Mouse (Mus musculus): ENCODE measurements at regions not wholly inside any gene's neighbourhood (a gene's known extent, or its start where the extent isn't known, plus 50 kb on each side); places are given as distances from the start of the nearest gene placed in this dataset.

DNA sequence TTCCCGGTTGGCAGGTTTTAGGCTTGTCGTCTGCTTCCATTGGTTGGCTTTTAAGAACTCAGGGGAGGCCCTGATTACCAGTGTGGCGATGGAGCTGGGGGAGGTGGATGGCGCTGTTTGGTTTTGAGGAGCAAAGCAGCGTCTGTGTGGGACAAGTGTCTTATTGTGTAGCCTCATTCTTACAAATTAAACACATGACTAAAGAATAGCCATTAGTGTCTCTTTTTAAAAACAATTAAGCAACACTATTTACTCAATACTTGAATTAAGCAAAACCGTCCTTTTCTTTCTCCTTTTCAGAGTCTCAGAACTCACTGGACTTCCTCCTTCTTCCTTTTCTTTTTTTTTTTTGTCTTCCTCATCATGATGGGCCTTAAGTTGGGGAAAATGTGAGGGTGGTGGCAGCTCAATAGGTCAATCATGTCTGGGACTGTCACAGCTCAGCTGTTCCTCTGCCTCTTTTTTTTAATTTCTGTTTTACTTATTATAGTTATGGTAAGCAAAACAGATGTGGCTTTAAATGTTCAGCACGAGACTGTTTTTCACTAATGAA lies 89.1 kb downstream of the Kcnrg start:
- DNase-seq (ENCODE audit: low read depth) = no peak

DNA sequence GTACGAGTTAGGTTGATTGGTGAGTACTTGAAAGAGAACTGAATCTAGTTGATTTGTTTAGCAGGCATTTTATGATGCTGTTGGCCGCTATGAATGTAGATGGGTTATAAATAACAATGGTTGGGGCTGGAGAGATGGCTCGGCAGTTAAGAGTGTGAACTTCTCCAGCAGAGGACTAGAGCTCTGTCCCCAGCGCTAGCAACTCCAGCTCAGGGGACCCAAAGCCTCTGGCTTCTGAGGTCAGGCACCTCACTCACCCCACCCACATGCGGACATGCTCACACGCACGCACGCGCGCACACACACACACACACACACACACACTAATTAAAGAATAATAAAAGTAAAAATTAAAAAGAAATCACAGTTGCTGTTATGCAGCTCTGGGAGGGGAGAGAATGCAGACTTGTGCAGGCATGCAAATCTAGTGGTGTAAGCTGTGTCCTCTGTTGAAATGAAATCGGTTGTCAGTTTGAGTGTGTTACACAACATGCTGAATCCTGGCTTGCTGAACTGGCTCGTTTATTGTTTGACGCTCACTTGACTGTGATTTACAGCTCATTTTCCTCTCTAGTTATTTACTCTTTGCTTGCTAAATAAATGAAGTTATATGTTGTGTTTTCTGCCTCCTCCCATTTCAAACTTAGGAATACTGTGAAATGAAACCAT lies 89.8 kb downstream of the Kcnrg start:
- no peak for DNase-seq (ENCODE audit: low read depth)

DNA sequence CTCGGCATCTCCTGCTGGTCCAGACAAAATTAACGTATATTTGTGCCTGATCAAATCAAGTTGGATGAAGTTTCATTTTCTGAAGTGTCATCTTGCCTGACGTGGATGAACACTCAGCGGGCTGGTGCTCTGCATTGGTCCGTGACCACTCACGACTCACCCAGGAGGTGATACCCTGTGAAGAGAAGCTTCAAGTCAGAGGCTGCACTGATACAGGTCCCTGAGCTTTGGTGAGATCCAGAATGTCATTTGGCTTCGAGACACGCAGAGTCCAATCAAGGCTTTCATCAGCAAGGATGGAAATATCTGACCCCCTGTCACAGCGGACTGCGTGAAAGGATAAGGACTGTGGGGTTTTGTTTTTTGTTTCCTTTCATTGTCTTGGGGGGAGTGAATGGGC lies 90.4 kb downstream of the Kcnrg start:
- no peak for DNase-seq (ENCODE audit: low read depth)

- DNase-seq (ENCODE audit: low read depth) = no peak
Measured at GRCm38 (mm10) chr14:61698358-61699055, 91.2 kb downstream of the Kcnrg start.

DNA sequence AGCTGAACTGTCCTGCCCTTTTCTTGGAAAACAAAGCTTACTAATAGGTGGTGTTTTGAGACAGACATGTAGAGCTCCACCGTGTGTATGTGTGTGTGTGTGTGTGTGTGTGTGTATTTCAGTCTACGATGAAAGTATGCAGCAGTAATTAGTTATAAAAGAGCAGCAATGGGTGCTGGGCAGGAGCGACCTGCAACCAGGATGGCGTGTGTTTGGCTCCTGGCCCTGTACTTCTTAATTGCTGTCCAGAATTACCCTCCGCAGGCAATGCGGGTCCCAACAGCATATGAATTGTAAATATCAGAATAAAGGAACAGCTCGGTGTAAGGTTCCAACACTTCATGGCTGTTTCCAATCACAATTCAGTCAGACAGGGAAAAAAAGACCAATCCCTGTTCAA lies 92.4 kb downstream of the Kcnrg start:
- no peak for DNase-seq (ENCODE audit: low read depth)

GRCm38 (mm10) chr14:61701131-61701530 lies 93.9 kb downstream of the Kcnrg start:
- no peak for DNase-seq (ENCODE audit: low read depth)

- DNase-seq (ENCODE audit: low read depth) = no peak
Measured at GRCm38 (mm10) chr14:61703916-61704315, 96.7 kb downstream of the Kcnrg start.

DNA sequence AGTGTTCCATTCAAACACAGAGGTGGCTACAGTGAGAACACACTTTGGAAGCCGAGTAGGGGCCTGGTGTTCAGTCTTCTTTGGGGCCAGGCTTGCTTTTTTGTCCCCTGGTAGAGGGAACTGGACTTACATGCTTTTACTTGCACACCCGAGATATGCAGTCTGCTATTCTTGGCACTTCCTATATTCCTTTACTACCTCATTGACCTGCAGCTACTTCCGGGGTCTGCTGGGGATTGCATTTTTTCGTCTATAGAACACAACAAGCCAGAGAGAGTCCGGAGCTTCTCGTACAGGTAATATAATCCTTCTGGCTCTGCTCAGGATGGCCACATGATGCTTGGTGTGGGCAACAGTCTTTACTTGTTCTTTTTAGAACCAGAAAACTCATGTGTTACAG lies 99.7 kb downstream of the Kcnrg start:
- DNase-seq (ENCODE audit: low read depth) = no peak

- DNase-seq (ENCODE audit: low read depth) = no peak
Measured at GRCm38 (mm10) chr14:61708331-61708730, 101.1 kb downstream of the Kcnrg start.

DNA sequence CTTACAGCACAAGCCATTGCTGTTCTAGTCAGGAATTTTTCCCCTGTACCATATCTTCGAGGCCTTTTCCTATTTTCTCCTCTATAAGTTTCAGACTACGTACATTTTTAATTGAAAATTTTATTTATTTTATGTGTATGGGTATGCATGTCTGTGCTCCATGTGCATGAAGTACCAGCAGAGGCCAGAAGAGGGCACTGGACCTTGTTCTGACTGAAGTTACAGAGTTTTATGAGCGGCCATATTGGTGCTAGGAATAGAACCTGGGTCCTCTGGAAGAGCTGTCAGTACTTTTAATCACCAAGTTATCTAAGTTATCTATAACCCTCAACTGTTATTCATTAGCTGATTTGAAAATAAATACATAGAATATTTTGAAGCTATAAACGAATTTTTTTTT lies 108.5 kb downstream of the Kcnrg start:
- no peak for DNase-seq (ENCODE audit: low read depth)

DNA sequence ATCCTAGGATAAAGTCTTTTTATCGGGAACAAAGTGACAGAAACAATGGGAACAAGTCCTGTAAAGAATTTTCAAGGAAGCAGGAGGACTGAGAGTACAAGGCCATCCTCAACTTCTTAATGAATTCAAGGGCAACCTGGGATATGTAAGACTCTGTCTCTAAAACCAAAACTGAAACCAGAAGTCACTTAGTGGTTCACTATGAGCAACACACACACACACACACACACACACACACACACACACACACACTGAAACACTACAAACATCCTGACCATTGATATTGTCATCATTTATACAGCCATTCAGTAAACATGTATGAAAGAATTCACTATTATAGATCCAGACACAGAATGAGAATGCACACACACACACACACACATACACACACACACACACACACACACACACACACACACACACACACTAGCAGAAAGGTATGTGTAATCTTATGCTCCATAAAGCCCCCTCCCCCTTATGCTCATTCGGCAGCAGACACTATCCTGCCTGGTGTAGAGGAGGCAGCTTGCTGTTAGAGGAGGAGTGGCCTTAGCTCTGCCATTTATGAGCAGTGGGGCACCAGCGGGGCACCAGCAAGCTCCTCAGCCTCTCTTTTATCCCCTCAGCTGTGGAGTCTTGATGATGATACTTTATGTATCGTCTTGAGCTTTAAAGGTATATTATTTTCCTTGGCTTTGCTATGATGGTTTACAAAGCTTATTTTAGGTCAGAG lies 111.3 kb downstream of the Kcnrg start:
- DNase-seq (ENCODE audit: low read depth) = no peak

DNA sequence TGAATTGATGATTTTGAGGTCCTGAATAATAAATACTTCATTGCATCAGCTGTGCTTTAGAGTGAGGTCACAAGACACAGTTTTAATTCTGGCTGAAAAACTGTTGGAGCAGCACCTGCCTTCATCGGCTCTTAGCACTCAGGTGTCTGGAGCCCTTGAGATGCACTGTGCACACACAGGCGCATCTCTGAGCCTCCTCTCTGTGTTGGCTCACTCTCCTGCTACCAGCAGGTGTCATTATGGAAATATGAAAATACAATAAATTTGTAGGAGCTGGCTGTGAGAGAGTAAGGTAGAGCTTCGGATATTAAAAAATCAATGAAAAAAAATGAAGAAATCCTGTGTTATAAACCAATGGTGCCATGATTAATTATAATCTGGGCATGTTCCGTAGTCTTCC lies 114.0 kb downstream of the Kcnrg start:
- no peak for DNase-seq (ENCODE audit: low read depth)

- DNase-seq (ENCODE audit: low read depth) = no peak
Measured at GRCm38 (mm10) chr14:61724942-61725341, 117.7 kb downstream of the Kcnrg start.

GRCm38 (mm10) chr14:61728562-61728961 lies 121.3 kb downstream of the Kcnrg start:
- no peak for DNase-seq (ENCODE audit: low read depth)

DNA sequence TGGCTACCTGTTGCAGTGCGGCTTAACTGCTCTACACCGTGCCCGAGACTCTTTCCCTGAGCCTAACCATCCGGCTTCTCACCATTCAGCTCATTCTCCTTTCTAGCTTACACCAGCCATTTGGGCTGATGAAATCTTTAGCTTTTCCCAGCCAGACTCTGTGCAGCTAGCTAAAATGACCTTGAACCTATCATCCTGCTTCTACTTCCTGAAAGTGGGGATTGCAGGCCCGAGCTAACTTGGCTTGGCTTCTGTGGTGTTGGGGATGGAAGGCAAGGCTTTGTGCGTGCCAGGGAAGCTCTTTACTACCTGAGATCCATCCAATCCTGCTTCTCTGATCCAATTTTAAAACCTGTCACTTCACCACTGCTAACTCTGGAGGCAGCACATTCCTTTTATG lies 128.3 kb downstream of the Kcnrg start:
- DNase-seq (ENCODE audit: low read depth) = no peak

DNA sequence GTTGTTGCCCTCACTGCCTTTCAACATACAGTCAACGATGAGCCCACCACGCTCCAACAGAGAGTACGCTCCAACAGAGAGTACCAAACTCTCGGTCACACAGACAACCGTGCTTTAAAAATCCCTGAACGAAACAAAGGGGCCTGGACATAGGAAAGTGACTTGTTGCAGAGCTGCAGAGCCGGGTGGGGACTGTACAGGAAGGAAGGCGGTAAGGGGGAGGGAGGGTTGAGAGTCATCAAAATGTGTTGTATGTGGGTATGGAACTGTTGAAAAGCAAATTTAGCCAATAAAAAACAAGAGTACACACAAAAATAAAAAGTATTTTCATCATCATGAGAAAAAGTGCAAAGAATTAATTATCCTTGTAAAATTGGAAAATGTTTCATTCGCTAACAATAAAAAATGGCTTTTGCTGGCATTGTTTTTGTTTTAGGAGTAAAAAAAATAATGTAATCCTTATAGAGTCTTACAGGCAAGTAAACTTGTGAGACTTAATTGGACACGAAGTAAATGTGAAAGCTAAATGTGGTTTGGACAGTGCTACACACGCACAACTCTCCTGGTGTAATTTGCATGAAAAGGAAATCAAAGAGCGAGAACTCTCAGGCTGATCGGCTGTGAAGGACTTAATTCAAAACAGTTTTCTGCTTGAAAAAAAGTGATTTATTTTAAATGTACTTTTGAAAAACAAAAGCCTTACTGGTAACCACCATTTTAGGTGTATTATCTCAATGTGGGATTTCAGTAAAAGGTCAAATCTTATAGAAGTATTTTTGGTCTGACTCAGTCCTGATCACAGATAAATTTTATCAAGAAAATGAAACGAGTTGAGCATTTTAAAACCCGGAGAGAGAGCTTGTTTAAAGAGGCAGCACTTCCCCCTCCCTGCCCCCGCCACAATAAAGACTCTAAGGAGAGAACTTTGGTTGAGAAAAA lies 129.4 kb downstream of the Kcnrg start:
- DNase-seq (ENCODE audit: low read depth) = no peak

DNA sequence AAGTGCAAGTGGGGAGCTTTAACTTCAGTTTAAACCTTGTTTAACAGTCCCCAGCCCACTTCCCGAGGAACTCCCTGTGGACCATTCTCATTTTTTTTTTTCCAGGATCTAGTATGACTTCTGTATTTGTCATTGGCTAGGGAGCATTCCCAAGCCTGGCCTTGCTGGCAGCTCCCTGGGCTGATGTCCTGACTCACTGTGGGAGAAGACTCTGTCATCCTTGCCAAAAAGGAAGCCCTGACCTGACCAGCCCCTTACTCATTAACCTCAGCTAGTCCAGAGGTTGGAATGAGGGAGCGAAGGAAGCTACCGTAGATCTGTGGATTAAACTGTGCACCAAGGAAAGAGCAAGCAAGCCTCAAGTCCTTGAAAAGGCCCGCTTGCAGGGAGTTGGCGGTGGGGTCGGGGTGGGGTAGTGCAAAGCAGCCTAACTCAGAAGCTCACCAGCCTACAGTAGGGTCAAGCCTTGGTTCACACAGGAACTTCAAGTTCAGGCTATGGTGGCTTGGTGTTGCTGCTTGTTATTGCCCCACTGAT lies 130.3 kb downstream of the Kcnrg start:
- no peak for DNase-seq (ENCODE audit: low read depth)

- DNase-seq (ENCODE audit: low read depth) = no peak
Measured at GRCm38 (mm10) chr14:61739453-61739852, 132.2 kb downstream of the Kcnrg start.

- peak; percentile 16 for DNase-seq (ENCODE audit: low read depth)
Measured at GRCm38 (mm10) chr14:61743855-61744408, 136.7 kb downstream of the Kcnrg start.

GRCm38 (mm10) chr14:61753421-61753820 lies 146.2 kb downstream of the Kcnrg start:
- no peak for DNase-seq (ENCODE audit: low read depth)

DNA sequence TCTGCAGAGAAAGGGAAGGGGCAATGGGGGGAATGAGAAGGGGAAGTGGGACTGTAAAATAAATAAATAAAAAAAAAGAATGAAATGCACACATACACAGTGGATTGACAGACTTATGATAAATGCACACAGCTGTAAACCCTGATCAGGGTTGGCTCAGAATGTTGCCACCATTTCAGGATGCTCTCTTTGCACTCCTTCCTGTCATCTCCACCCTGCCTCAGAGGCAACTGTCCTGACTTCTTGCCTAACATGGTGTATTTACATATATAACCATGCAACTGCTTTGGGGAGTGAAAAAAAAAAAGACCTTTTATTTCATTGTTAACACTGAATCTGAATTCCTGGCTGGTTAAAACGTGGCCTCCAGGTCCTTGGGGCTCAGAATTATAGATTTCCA lies 149.4 kb downstream of the Kcnrg start:
- no peak for DNase-seq (ENCODE audit: low read depth)
